Comparison of ENCODE assay signal across 26 mouse cellular contexts in genomic region chr11:49253035-49253434, GRCm38 (mm10). TPM values are rescaled to one million over a fixed set of nuclear protein-coding genes. Genes with fewer than 3 reads are reported as not detected.
DNase-seq lines count a peak whose midpoint lies in the region; ATAC-seq and TF ChIP-seq lines count a peak whose summit lies in the region.
"Had no signal": no experiment of that assay in that cellular context is flagged by ENCODE, and none has a peak within 500 bp of the region (broad histone marks: within the 10 kb centered on the region; RNA-seq: fewer than 3 reads in every experiment).

No protein-coding gene starts in this region.

- no peak overlapping the region for H3K9ac ChIP-seq in kidney, postnatal 0 days (ENCODE audit: low read depth, low read length)
- no peak overlapping the region for H3K9ac ChIP-seq in kidney, embryonic 14.5 days (ENCODE audit: low read depth, low read length)
- no peak overlapping the region for H3K9ac ChIP-seq in lung, postnatal 0 days (replicated peaks; ENCODE audit: low read depth)
- H3K9ac ChIP-seq: embryonic facial prominence, embryonic 12.5 days; forebrain, postnatal 0 days; midbrain, embryonic 13.5 days had no signal

- peaks cover 10% of the 10 kb centered on the region; the same call in 1 of the 2 replicates for H3K36me3 ChIP-seq in kidney, postnatal 0 days (ENCODE audit: insufficient read depth, low read length)
- peaks cover 32% of the 10 kb centered on the region for H3K36me3 ChIP-seq in kidney, embryonic 14.5 days (ENCODE audit: control insufficient read depth, insufficient read depth, low read length)
- H3K36me3 ChIP-seq in lung, postnatal 0 days (ENCODE audit: insufficient read depth, low read length) = peaks cover 6% of the 10 kb centered on the region; the same call in 1 of the 2 replicates

- TF ChIP-seq CTCF in gastrocnemius, adult 2 months (IDR thresholded peaks at IDR 0.05) = no peak
- TF ChIP-seq CTCF in kidney, postnatal 0 days (IDR thresholded peaks at IDR 0.05; ENCODE audit: low read depth) = no peak
- no peak for TF ChIP-seq CTCF in lung, postnatal 0 days (IDR thresholded peaks at IDR 0.05)

- H3K4me3 ChIP-seq in gastrocnemius, adult 2 months = peak overlapping the region; percentile 76
- no peak overlapping the region for H3K4me3 ChIP-seq in kidney, postnatal 0 days (replicated peaks; ENCODE audit: low read depth, low read length)
- no peak overlapping the region for H3K4me3 ChIP-seq in kidney, embryonic 14.5 days (ENCODE audit: low read length)
- H3K4me3 ChIP-seq in lung, postnatal 0 days (ENCODE audit: low read depth, low read length) = no peak overlapping the region
- H3K4me3 ChIP-seq: embryonic facial prominence, embryonic 12.5 days; layer of hippocampus, adult 2 months; midbrain, embryonic 13.5 days had no signal

- no peak for ATAC-seq in kidney, postnatal 0 days (replicated peaks; ENCODE audit: low FRiP score, low read depth)
- no peak for ATAC-seq in kidney, embryonic 14.5 days (ENCODE audit: low FRiP score, low TSS enrichment)
- ATAC-seq in lung, postnatal 0 days = no peak
- ATAC-seq: forebrain, postnatal 0 days; inflammation-experienced regulatory T-cells, adult 6 months; midbrain, embryonic 13.5 days had no signal

- TF ChIP-seq EP300 in lung, postnatal 0 days (IDR thresholded peaks at IDR 0.05) = no peak

- peaks cover 26% of the 10 kb centered on the region for H3K4me1 ChIP-seq in kidney, postnatal 0 days (replicated peaks; ENCODE audit: insufficient read depth, low read length)
- H3K4me1 ChIP-seq in kidney, embryonic 14.5 days (ENCODE audit: control insufficient read depth, insufficient read depth, low read length) = peaks cover 21% of the 10 kb centered on the region
- H3K4me1 ChIP-seq in lung, postnatal 0 days (ENCODE audit: insufficient read depth, low read depth, low read length) = peaks cover 26% of the 10 kb centered on the region

- H3K9me3 ChIP-seq in kidney, postnatal 0 days (replicated peaks; ENCODE audit: low read length) = no peaks in the 10 kb centered on the region
- H3K9me3 ChIP-seq in kidney, embryonic 14.5 days (ENCODE audit: control insufficient read depth, low read length) = no peaks in the 10 kb centered on the region
- no peaks in the 10 kb centered on the region for H3K9me3 ChIP-seq in lung, postnatal 0 days (ENCODE audit: low read length)
- H3K9me3 ChIP-seq: embryonic facial prominence, embryonic 12.5 days; midbrain, embryonic 13.5 days had no signal

- intact Hi-C loops in gastrocnemius, adult 2 months (cut with DNase I) = loop anchor here (5.0 kb wide), 1 partner anchor 381 kb away; the partner anchor contains the start of gene Irgm1
- intact Hi-C loops in gastrocnemius, postnatal 14 days (cut with DNase I; ENCODE audit: low total_unique reads) = loop anchor here (5.0 kb wide), 1 partner anchor 51 kb away; the partner anchor contains the start of gene Zfp62

- WGBS in kidney, postnatal 0 days = 80% methylated on average over 6 of the region's 6 CpGs
- 95% methylated on average over 6 of the region's 6 CpGs for WGBS in kidney, embryonic 14.5 days
- WGBS in lung, postnatal 0 days = 54% methylated on average over 6 of the region's 6 CpGs

- no peak for DNase-seq in gastrocnemius, adult 2 months
- no peak for DNase-seq in gastrocnemius, postnatal 14 days
- DNase-seq in kidney, postnatal 0 days (ENCODE audit: low spot score) = no peak
- DNase-seq in lung, postnatal 0 days (ENCODE audit: low spot score) = peak; percentile 26
- DNase-seq in lung, postnatal 14 days = no peak
- no peak for DNase-seq in spleen, postnatal 10 days (ENCODE audit: low spot score in 2 of 2)
- DNase-seq: adrenal gland, adult 2 months; cerebellum, adult 2 months; forebrain, postnatal 0 days; kidney, adult 8-10 months; left cerebral cortex, postnatal 4 days; right cerebral cortex, postnatal 25 days; thymus, postnatal 14 days had no signal

- H3K27ac ChIP-seq in gastrocnemius, adult 2 months = peak overlapping the region; percentile 32; the same call in 1 of the 2 replicates
- H3K27ac ChIP-seq in kidney, postnatal 0 days = no peak overlapping the region
- no peak overlapping the region for H3K27ac ChIP-seq in kidney, embryonic 14.5 days (ENCODE audit: low read depth, low read length)
- no peak overlapping the region for H3K27ac ChIP-seq in lung, postnatal 0 days (ENCODE audit: low read length)
- H3K27ac ChIP-seq: embryonic facial prominence, embryonic 12.5 days; layer of hippocampus, adult 2 months; midbrain, embryonic 13.5 days; stomach, postnatal 0 days had no signal

- H3K27me3 ChIP-seq in kidney, postnatal 0 days (ENCODE audit: insufficient read depth, low read length) = no peaks in the 10 kb centered on the region
- H3K27me3 ChIP-seq in kidney, embryonic 14.5 days (ENCODE audit: control insufficient read depth, insufficient read depth, low read length) = no peaks in the 10 kb centered on the region
- H3K27me3 ChIP-seq in lung, postnatal 0 days (replicated peaks; ENCODE audit: insufficient read depth, low read length) = no peaks in the 10 kb centered on the region
- H3K27me3 ChIP-seq: CH12.LX; embryonic facial prominence, embryonic 12.5 days; midbrain, embryonic 13.5 days had no signal

- H3K4me2 ChIP-seq in kidney, postnatal 0 days (ENCODE audit: low read length) = peak overlapping the region; percentile 78; the same call in 1 of the 2 replicates
- no peak overlapping the region for H3K4me2 ChIP-seq in kidney, embryonic 14.5 days (replicated peaks; ENCODE audit: low read depth, low read length)
- peak overlapping the region; percentile 11 for H3K4me2 ChIP-seq in lung, postnatal 0 days (replicated peaks; ENCODE audit: low read depth, low read length)
- H3K4me2 ChIP-seq: embryonic facial prominence, embryonic 12.5 days; midbrain, embryonic 13.5 days had no signal

RNA-seq across cellular contexts. Expression of gene Mgat1, which starts 9.0 kb away (rescaled TPM):
- 10 to 100 TPM; 42.0 to 48.0 TPM for total RNA-seq in gastrocnemius, adult 2 months (2021)
- total RNA-seq in gastrocnemius, postnatal 14 days (2021) = 10 to 100 TPM; 35.7 to 39.5 TPM
- polyA plus RNA-seq in kidney, postnatal 0 days (2015; fragmentation: Nextera tagmentation; extraction: Ambion mirVana) = 75.2 and 82.7 TPM in 2 replicates
- 43.8 and 55.3 TPM in 2 replicates for polyA plus RNA-seq in kidney, embryonic 14.5 days (2014; fragmentation: Nextera tagmentation; extraction: Ambion mirVana)
- 90.2 and 94.5 TPM in 2 replicates for polyA plus RNA-seq in lung, postnatal 0 days (2015; fragmentation: Nextera tagmentation; extraction: Ambion mirVana)

RNA-seq across cellular contexts. Expression of gene Olfr1393, which starts 25.1 kb away (rescaled TPM):
- not detected for total RNA-seq in gastrocnemius, adult 2 months (2021)
- total RNA-seq in gastrocnemius, postnatal 14 days (2021) = under 1 TPM in 1 of 2 experiments, not detected in 1; 0.23 TPM
- 0.13 and 0.14 TPM in 2 replicates for polyA plus RNA-seq in kidney, postnatal 0 days (2015; fragmentation: Nextera tagmentation; extraction: Ambion mirVana)
- polyA plus RNA-seq in kidney, embryonic 14.5 days (2014; fragmentation: Nextera tagmentation; extraction: Ambion mirVana) = not detected in 2 replicates
- polyA plus RNA-seq in lung, postnatal 0 days (2015; fragmentation: Nextera tagmentation; extraction: Ambion mirVana) = not detected in 2 replicates
- total RNA-seq: CH12.LX; common myeloid progenitor, adult 5-6 weeks; layer of hippocampus, adult 2 months had no signal
- polyA plus RNA-seq: adrenal gland, adult 2 months; hindbrain, embryonic 11.5 days; inflammation-experienced regulatory T-cells, adult 6 months; midbrain, embryonic 13.5 days; neural tube, embryonic 14.5 days; stomach, postnatal 0 days had no signal

RNA-seq across cellular contexts. Expression of gene Olfr1392, which starts 32.0 kb away (rescaled TPM):
- not detected for total RNA-seq in gastrocnemius, adult 2 months (2021)
- not detected for total RNA-seq in gastrocnemius, postnatal 14 days (2021)
- 0.06 and 0.07 TPM in 2 replicates for polyA plus RNA-seq in kidney, postnatal 0 days (2015; fragmentation: Nextera tagmentation; extraction: Ambion mirVana)
- polyA plus RNA-seq in kidney, embryonic 14.5 days (2014; fragmentation: Nextera tagmentation; extraction: Ambion mirVana) = not detected in 2 replicates
- polyA plus RNA-seq in lung, postnatal 0 days (2015; fragmentation: Nextera tagmentation; extraction: Ambion mirVana) = 0.05 TPM in 1 of 2 replicates, not detected in the other
- total RNA-seq: adrenal gland, adult 2 months; CH12.LX; common myeloid progenitor, adult 5-6 weeks; gastrocnemius, adult 18-20 months; heart, adult 18-20 months; layer of hippocampus, adult 2 months; left cerebral cortex, adult 18-20 months had no signal
- polyA plus RNA-seq: embryonic facial prominence, embryonic 12.5 days; hindbrain, embryonic 11.5 days; inflammation-experienced regulatory T-cells, adult 6 months; midbrain, embryonic 13.5 days; neural tube, embryonic 14.5 days; stomach, postnatal 0 days had no signal

RNA-seq across cellular contexts. Expression of gene Zfp62, which starts 49.9 kb away (rescaled TPM):
- 10 to 100 TPM; 25.8 to 32.6 TPM for total RNA-seq in gastrocnemius, adult 2 months (2021)
- 10 to 100 TPM; 16.5 to 18.1 TPM for total RNA-seq in gastrocnemius, postnatal 14 days (2021)
- 29.4 and 29.8 TPM in 2 replicates for polyA plus RNA-seq in kidney, postnatal 0 days (2015; fragmentation: Nextera tagmentation; extraction: Ambion mirVana)
- 27.6 and 51.1 TPM in 2 replicates for polyA plus RNA-seq in kidney, embryonic 14.5 days (2014; fragmentation: Nextera tagmentation; extraction: Ambion mirVana)
- 19.6 and 21.5 TPM in 2 replicates for polyA plus RNA-seq in lung, postnatal 0 days (2015; fragmentation: Nextera tagmentation; extraction: Ambion mirVana)

RNA-seq across cellular contexts. Expression of gene Olfr10, which starts 51.5 kb away (rescaled TPM):
- not detected for total RNA-seq in gastrocnemius, adult 2 months (2021)
- total RNA-seq in gastrocnemius, postnatal 14 days (2021) = not detected
- polyA plus RNA-seq in kidney, postnatal 0 days (2015; fragmentation: Nextera tagmentation; extraction: Ambion mirVana) = not detected in 2 replicates
- not detected in 2 replicates for polyA plus RNA-seq in kidney, embryonic 14.5 days (2014; fragmentation: Nextera tagmentation; extraction: Ambion mirVana)
- not detected in 2 replicates for polyA plus RNA-seq in lung, postnatal 0 days (2015; fragmentation: Nextera tagmentation; extraction: Ambion mirVana)
- total RNA-seq: adrenal gland, adult 2 months; CH12.LX; common myeloid progenitor, adult 5-6 weeks; gastrocnemius, adult 18-20 months; heart, adult 18-20 months; layer of hippocampus, adult 2 months; left cerebral cortex, adult 18-20 months; left cerebral cortex, postnatal 4 days had no signal
- polyA plus RNA-seq: adrenal gland, adult 2 months; cerebellum, adult 2 months; embryonic facial prominence, embryonic 12.5 days; forebrain, postnatal 0 days; hindbrain, embryonic 11.5 days; inflammation-experienced regulatory T-cells, adult 6 months; midbrain, embryonic 13.5 days; neural tube, embryonic 14.5 days; stomach, postnatal 0 days had no signal
